Mouse (Mus musculus): ENCODE measurements around the gene Arrdc4. TPM values are rescaled to one million over a fixed set of nuclear protein-coding genes. Genes with fewer than 3 reads are reported as not detected.

The Arrdc4 gene
- polyA plus RNA-seq (2012; rRNA removed) = 3.1 and 4.1 TPM in 2 replicates

DNA sequence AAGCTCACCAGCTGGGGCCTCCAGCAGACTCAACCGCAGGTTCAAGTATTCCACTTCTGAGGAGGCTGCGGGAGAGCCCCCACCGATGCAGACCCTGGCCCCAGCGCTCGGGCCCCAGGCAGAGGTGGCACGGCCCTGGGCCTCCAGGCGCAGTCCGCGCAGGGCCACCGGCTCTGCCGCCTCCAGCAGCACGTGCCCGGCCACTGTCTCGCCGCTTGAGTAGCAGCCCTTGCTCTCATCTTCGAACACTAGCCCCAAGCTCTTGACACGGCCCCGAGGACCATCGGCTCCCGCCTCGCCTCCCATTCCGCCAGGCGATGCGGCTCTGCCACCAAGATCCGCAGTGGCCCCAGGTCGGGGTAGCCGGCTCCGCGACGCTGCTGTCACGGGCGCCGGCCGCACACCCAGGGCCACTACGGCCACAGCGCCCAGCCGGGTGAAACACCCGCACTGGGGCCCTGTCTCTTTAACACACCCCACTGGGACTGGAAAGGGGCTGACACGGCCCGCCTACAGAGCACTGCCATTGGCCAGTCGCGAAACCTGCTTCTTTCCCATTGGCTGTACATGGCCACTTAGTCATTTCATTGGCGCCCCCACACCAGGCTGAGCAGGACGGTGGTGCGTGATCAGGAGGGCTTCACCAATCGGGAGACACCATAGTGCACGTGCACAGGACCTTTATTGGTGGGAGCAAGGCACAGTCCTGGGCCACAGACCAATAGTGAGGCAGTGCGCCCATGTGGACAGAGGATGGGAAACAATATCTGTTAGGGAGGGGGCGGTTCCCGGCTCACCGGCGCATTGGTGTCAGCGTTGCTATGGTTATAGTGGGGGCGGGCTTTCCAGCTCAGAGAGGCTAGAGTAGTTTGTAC lies at the start of gene Arrdc4:
Gene Arrdc4, minus strand, starts transcription at position 481 of the 875 bp plus-strand sequence.
- peak within 1 kb of the TSS; percentile 59 for H3K27ac ChIP-seq (ENCODE audit: control insufficient read depth, insufficient read depth, low read depth, low read length)

DNA sequence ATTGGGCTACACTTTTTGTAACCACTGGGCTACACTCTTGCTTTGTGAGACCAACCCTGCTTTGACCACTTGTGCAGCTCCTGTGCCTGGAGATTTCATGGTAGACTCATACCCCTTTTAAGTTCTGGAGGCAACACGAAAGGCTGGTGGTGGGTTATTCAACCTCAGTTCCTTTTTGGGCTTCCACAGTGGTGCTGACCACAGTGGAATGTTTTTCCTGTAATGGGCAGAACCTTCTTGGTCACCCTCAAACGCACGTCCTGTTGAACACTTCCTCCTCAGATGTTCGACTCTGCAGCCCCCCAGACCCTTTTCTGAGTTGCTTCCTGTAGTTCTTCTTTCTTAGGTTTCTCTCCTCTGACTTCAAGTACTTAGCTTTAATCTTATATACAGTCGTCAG lies 46.5 kb upstream of the Arrdc4 start:
- H3K27me3 ChIP-seq (ENCODE audit: control insufficient read depth, insufficient read depth, low read length) = no peaks in the 10 kb centered on the region
- H3K4me3 ChIP-seq (ENCODE audit: control insufficient read depth, low read depth, low read length) = no peak overlapping the region
- no peaks in the 10 kb centered on the region for H3K4me1 ChIP-seq (ENCODE audit: control insufficient read depth, insufficient read depth, low read length)
- H3K36me3 ChIP-seq (ENCODE audit: control insufficient read depth, insufficient read depth, low read length) = no peaks in the 10 kb centered on the region
- TF ChIP-seq CTCF (IDR thresholded peaks at IDR 0.05; ENCODE audit: control insufficient read depth, insufficient read depth, insufficient replicate concordance, low read depth, low read length) = no peak
- no peak for TF ChIP-seq POLR2A (IDR thresholded peaks at IDR 0.05; ENCODE audit: control insufficient read depth, low read depth, low read length)
- no peak overlapping the region for H3K27ac ChIP-seq (ENCODE audit: control insufficient read depth, insufficient read depth, low read depth, low read length)

More for the DNA sequence above, at the start of gene Arrdc4:
- Histone ChIP-seq H3K27me3 (ENCODE audit: control insufficient read depth, insufficient read depth, low read length) (no peaks in the 10 kb centered on the region), H3K36me3 (ENCODE audit: control insufficient read depth, insufficient read depth, low read length) (no peaks in the 10 kb centered on the region), H3K4me1 (ENCODE audit: control insufficient read depth, insufficient read depth, low read length) (peaks cover 12% of the 10 kb centered on the region), H3K4me3 (ENCODE audit: control insufficient read depth, low read depth, low read length) (peak within 1 kb of the TSS; percentile 94)
- TF ChIP-seq CTCF (IDR thresholded peaks at IDR 0.05; ENCODE audit: control insufficient read depth, insufficient read depth, insufficient replicate concordance, low read depth, low read length) = no peak
- TF ChIP-seq POLR2A (IDR thresholded peaks at IDR 0.05; ENCODE audit: control insufficient read depth, low read depth, low read length) = peak; percentile 56

DNA sequence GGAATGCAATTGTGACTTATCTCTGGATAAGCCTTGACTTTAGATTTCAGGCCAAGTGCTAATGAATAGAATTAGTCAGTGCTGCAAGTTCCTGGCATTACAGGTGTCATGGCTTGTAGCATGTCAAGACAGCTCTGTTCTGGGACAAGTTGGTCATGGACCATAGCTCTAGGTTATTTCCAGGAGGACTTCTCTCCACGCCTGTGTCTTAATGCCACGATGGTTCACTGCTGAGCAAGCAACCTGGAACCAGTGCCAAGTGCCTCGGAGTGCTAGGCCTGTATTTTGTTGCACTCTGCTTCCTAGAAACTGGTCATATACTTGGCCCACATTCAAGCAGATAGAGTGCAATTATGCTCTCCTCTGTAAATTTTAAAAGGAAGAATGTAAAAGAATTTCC lies 39.7 kb upstream of the Arrdc4 start:
- H3K36me3 ChIP-seq (ENCODE audit: control insufficient read depth, insufficient read depth, low read length) = no peaks in the 10 kb centered on the region
- no peaks in the 10 kb centered on the region for H3K4me1 ChIP-seq (ENCODE audit: control insufficient read depth, insufficient read depth, low read length)
- H3K4me3 ChIP-seq (ENCODE audit: control insufficient read depth, low read depth, low read length) = no peak overlapping the region
- no peak overlapping the region for H3K27ac ChIP-seq (ENCODE audit: control insufficient read depth, insufficient read depth, low read depth, low read length)
- TF ChIP-seq CTCF (IDR thresholded peaks at IDR 0.05; ENCODE audit: control insufficient read depth, insufficient read depth, insufficient replicate concordance, low read depth, low read length) (no peak), POLR2A (IDR thresholded peaks at IDR 0.05; ENCODE audit: control insufficient read depth, low read depth, low read length) (no peak)
- H3K27me3 ChIP-seq (ENCODE audit: control insufficient read depth, insufficient read depth, low read length) = no peaks in the 10 kb centered on the region

DNA sequence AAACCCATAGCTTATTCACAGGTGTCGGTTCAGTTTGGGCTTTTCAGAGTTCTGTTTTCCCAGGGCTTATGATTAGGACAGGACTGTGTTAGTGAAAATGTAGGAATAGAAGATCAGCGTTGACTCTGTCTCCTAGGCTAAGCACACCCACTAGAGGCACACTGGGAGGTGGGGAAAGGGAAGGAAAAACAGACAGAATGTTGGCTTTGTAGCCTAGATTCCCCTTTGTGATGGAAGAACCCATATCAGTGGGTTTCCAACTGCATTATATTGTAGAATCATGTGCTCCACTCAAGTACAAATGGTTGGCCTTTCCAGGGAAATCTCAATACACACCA lies 22.7 kb upstream of the Arrdc4 start:
- no peaks in the 10 kb centered on the region for H3K27me3 ChIP-seq (ENCODE audit: control insufficient read depth, insufficient read depth, low read length)
- TF ChIP-seq CTCF (IDR thresholded peaks at IDR 0.05; ENCODE audit: control insufficient read depth, insufficient read depth, insufficient replicate concordance, low read depth, low read length) (no peak), POLR2A (IDR thresholded peaks at IDR 0.05; ENCODE audit: control insufficient read depth, low read depth, low read length) (no peak)
- no peaks in the 10 kb centered on the region for H3K36me3 ChIP-seq (ENCODE audit: control insufficient read depth, insufficient read depth, low read length)
- no peak overlapping the region for H3K27ac ChIP-seq (ENCODE audit: control insufficient read depth, insufficient read depth, low read depth, low read length)
- H3K4me3 ChIP-seq (ENCODE audit: control insufficient read depth, low read depth, low read length) = no peak overlapping the region
- no peaks in the 10 kb centered on the region for H3K4me1 ChIP-seq (ENCODE audit: control insufficient read depth, insufficient read depth, low read length)

DNA sequence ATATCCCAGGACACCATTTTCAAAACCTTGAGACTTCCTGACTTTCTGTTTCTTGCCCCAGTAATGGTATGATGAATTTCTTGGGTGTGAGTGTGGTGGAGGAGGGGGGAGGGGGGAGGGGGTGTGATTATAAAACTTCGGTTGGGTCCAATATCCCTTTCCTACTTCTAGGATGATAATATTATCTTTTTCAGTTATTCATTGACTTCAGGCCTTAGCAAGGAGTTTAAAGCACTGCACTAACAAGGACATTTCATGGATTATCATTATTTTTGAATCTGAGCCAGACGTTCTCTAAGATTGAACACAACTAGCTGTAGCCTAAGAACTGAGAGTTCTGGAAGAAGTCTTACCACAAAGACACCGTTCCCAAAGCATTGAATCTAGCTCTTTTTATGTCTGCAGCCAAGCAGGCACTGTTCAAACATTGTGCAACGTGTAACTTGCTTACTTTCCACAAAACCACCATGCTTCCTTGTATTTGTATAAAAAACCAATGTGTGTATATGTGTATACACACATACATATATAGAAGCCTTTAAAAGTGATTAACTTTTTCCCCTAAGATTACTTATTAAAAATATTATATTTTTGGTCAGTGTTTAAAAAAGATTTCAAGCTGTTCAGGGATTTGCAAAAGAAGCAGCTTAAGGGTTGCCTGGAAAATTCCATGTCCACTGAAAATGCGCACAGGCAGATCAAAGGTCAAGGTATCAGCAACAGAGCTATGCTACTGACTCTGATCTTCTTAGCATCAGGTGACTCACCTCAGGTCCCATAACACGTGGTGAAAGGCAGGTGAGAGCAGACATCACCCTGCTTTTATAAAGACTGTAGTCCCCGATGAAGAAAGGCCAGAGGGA lies 22.1 kb upstream of the Arrdc4 start:
- Histone ChIP-seq H3K27me3 (ENCODE audit: control insufficient read depth, insufficient read depth, low read length) (no peaks in the 10 kb centered on the region), H3K4me1 (ENCODE audit: control insufficient read depth, insufficient read depth, low read length) (no peaks in the 10 kb centered on the region), H3K36me3 (ENCODE audit: control insufficient read depth, insufficient read depth, low read length) (no peaks in the 10 kb centered on the region), H3K4me3 (ENCODE audit: control insufficient read depth, low read depth, low read length) (no peak overlapping the region), H3K27ac (ENCODE audit: control insufficient read depth, insufficient read depth, low read depth, low read length) (no peak overlapping the region)
- TF ChIP-seq POLR2A (IDR thresholded peaks at IDR 0.05; ENCODE audit: control insufficient read depth, low read depth, low read length) (no peak), CTCF (IDR thresholded peaks at IDR 0.05; ENCODE audit: control insufficient read depth, insufficient read depth, insufficient replicate concordance, low read depth, low read length) (no peak)

DNA sequence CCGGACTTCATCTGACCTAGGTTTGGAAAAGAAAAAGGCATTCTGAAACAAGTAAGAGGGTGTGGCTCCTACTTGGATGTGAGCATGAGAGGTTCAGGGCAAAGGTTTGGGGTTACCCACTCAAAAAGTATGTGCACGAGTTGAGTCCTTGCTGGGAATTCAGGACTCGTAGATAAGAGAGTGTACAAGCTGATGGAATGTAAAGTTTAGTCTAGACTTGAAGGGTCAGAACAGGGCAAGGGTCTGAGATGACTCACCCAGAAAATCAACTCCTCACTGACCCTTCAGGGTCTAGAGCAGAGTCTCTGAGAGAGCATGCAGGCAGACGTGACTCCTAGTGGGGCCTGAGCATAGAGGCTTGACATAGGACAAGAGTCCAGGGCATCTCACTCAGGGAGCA lies 16.9 kb upstream of the Arrdc4 start:
- Histone ChIP-seq H3K4me3 (ENCODE audit: control insufficient read depth, low read depth, low read length) (no peak overlapping the region), H3K27ac (ENCODE audit: control insufficient read depth, insufficient read depth, low read depth, low read length) (no peak overlapping the region), H3K27me3 (ENCODE audit: control insufficient read depth, insufficient read depth, low read length) (no peaks in the 10 kb centered on the region), H3K4me1 (ENCODE audit: control insufficient read depth, insufficient read depth, low read length) (no peaks in the 10 kb centered on the region), H3K36me3 (ENCODE audit: control insufficient read depth, insufficient read depth, low read length) (no peaks in the 10 kb centered on the region)
- TF ChIP-seq CTCF (IDR thresholded peaks at IDR 0.05; ENCODE audit: control insufficient read depth, insufficient read depth, insufficient replicate concordance, low read depth, low read length) = no peak
- TF ChIP-seq POLR2A (IDR thresholded peaks at IDR 0.05; ENCODE audit: control insufficient read depth, low read depth, low read length) = no peak

DNA sequence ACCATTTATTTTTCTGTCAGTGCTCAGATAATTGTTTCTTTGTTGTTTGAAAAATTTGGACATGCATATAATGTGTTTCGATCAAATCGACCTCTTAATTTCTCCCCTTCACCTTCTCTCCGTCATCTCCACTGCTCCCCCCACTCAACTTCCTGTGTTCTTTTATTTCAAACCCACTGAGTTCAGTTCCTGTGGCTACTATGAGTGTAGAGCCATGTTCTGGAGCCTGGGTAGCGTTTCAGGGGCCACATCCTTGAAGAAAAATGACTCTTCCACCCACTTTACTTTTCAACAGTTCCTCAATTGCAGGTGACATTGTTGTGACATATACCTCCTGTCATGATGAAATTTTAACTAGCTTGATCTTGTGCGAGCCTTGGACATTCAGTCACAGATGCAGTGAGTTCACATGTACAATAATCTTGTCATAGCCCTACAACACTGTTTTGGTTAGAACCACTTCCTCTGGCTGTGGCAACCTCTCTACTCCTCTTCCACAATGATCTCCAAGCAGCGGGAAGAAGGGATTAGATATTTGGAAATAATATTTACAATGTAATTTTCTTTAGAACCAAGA lies 10.2 kb upstream of the Arrdc4 start:
- Histone ChIP-seq H3K27ac (ENCODE audit: control insufficient read depth, insufficient read depth, low read depth, low read length) (no peak overlapping the region), H3K27me3 (ENCODE audit: control insufficient read depth, insufficient read depth, low read length) (no peaks in the 10 kb centered on the region), H3K36me3 (ENCODE audit: control insufficient read depth, insufficient read depth, low read length) (no peaks in the 10 kb centered on the region), H3K4me3 (ENCODE audit: control insufficient read depth, low read depth, low read length) (no peak overlapping the region), H3K4me1 (ENCODE audit: control insufficient read depth, insufficient read depth, low read length) (no peaks in the 10 kb centered on the region)
- TF ChIP-seq POLR2A (IDR thresholded peaks at IDR 0.05; ENCODE audit: control insufficient read depth, low read depth, low read length) (no peak), CTCF (IDR thresholded peaks at IDR 0.05; ENCODE audit: control insufficient read depth, insufficient read depth, insufficient replicate concordance, low read depth, low read length) (no peak)

Data from testis, adult 2 months (tissue).